Comparison of ENCODE assay signal across 15 mouse cellular contexts in genomic region chr15:86231170-86231569, GRCm38 (mm10).
"Had no signal": no experiment of that assay in that cellular context is flagged by ENCODE, and none has a peak within 500 bp of the region (broad histone marks: within the 10 kb centered on the region; RNA-seq: fewer than 3 reads in every experiment).

No protein-coding gene starts in this region.

- H3K36me3 ChIP-seq: liver, embryonic 15.5 days; lung, embryonic 15.5 days; midbrain, embryonic 15.5 days had no signal

- DNase-seq: liver, postnatal 0 days; lung, adult 2 months; lung, postnatal 14 days; lung, postnatal 36 days; right cerebral cortex, postnatal 14 days; thymus, adult 18-20 months; thymus, postnatal 14 days; thymus, postnatal 36 days had no signal

- H3K27ac ChIP-seq: liver, embryonic 15.5 days; lung, embryonic 15.5 days; macrophage; midbrain, embryonic 13.5 days; midbrain, embryonic 15.5 days; neural tube, embryonic 12.5 days had no signal

- H3K27me3 ChIP-seq: liver, embryonic 15.5 days; lung, embryonic 15.5 days; megakaryocyte, embryonic 14.5 days; midbrain, embryonic 13.5 days; midbrain, embryonic 15.5 days; neural tube, embryonic 12.5 days had no signal

- H3K4me3 ChIP-seq: liver, embryonic 15.5 days; lung, embryonic 15.5 days; megakaryocyte, embryonic 14.5 days; midbrain, embryonic 13.5 days; midbrain, embryonic 15.5 days; neural tube, embryonic 12.5 days had no signal
